Mouse (Mus musculus) hindbrain, embryonic 10.5 days (tissue): ENCODE measurements at regions not wholly inside any gene's neighbourhood (a gene's known extent, or its start where the extent isn't known, plus 50 kb on each side); places are given as distances from the start of the nearest gene placed in this dataset.

Source experiments
- DNase-seq: peaks from one replicate; pipeline ENCODE4 v3.0.0-alpha.2; 2017; ENCODE audit warnings: low spot score
- H3K27ac ChIP-seq: fragments of 300-500 bp; sonication (generic); 2 replicates; pipeline ENCODE4 v1.5.1; 2016; ENCODE audit warnings: mild to moderate bottlenecking, moderate library complexity
- H3K27me3 ChIP-seq: fragments of 300-500 bp; sonication (generic); 2 replicates; pipeline ENCODE4 v1.6.1; 2016; ENCODE audit warnings: mild to moderate bottlenecking; ENCODE audit not compliant: poor library complexity, insufficient read depth, severe bottlenecking
- H3K36me3 ChIP-seq: fragments of 300-500 bp; sonication (generic); 2 replicates; pipeline ENCODE4 v1.6.1; 2016; ENCODE audit warnings: mild to moderate bottlenecking, moderate library complexity
- H3K4me1 ChIP-seq: fragments of 300-500 bp; sonication (generic); replicated peaks from 2 replicates; pipeline ENCODE4 v1.6.1; 2016; ENCODE audit warnings: mild to moderate bottlenecking
- H3K4me3 ChIP-seq: fragments of 300-500 bp; sonication (generic); 2 replicates; pipeline ENCODE4 v1.5.1; 2016; ENCODE audit warnings: mild to moderate bottlenecking, moderate library complexity
- H3K9me3 ChIP-seq: fragments of 300-500 bp; sonication (generic); 2 replicates; pipeline ENCODE4 v1.6.1; 2016; ENCODE audit warnings: mild to moderate bottlenecking, moderate library complexity
- WGBS: fragments of 180-500 bp; shearing (Covaris S2); methylation state at CpG from one replicate; pipeline ENCODE4 v1.1.7; 2016; 5-methylcytosine and 5-hydroxymethylcytosine counted together

DNA sequence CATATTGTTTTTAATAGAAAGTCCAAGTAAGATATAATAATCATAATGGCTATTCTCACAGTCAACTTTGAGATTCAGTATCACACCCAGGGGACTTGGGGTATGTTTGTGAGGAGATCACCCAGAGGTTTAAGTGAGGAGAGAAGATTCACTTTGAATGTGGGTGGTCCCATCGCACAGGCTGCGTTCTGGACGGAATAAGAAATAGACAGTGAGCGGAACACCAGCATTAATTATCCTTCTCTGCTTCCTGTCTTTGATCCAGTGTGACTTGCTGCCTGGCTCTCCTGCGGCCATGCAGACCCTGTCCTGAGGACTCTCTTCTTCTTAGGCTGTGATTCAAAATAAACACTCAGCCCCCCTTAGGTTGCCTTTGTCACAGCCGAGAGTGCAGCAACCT is 60.6 kb upstream of the Kras start:
- Histone ChIP-seq H3K4me3 (no peak overlapping the region), H3K27ac (no peak overlapping the region), H3K27me3 (no peaks in the 10 kb centered on the region), H3K9me3 (no peaks in the 10 kb centered on the region), H3K36me3 (no peaks in the 10 kb centered on the region), H3K4me1 (peaks cover 5% of the 10 kb centered on the region)
- 48% methylated on average over 6 of the region's 6 CpGs for WGBS
- DNase-seq, result no peak

DNA sequence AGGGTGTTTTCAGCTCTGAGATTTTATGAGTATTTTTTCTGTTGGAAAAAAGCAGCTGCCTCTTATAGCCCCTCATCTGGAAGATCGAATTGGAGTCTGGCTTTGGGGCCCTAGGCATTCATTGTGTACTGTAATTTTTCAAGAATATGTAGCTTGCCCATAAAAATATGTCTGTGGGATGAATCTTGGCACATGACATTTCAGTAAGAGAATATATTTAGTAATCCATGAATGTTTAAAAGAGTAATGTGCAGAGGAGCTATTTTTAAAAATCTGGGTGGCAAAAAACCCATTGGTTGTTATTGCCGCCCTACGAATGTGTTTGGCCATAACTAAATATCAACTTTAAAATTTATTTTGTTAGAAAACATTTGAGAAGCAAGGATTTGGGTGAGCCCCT is 59.0 kb upstream of the Kras start:
- 91% methylated on average over 3 of the region's 3 CpGs for WGBS
- Histone ChIP-seq H3K36me3 (no peaks in the 10 kb centered on the region), H3K9me3 (no peaks in the 10 kb centered on the region), H3K4me1 (peaks cover 5% of the 10 kb centered on the region), H3K27me3 (no peaks in the 10 kb centered on the region), H3K27ac (no peak overlapping the region), H3K4me3 (no peak overlapping the region)
- DNase-seq, result no peak

DNA sequence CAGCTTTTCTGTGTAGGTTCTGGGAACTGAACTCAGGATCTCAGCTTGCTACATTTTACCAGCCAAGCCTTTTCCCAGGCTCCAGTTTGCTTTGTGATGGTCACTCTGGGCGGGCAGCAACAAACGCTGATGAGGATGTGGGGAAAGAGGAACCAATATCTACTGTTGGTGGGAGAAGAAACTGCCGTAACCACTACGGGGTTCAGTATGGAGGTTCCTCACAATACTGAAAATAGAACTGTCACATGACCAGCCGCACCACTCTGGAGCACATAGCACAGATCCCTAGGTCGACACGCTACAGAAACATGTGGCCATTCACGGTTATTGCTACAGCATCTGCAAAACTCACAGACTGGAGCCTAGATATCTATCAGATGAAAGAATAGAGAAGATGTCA is 57.2 kb upstream of the Kras start:
- Histone ChIP-seq H3K36me3 (no peaks in the 10 kb centered on the region), H3K4me3 (no peak overlapping the region), H3K27me3 (peaks cover 4% of the 10 kb centered on the region; the same call in 1 of the 2 replicates), H3K27ac (no peak overlapping the region), H3K9me3 (no peaks in the 10 kb centered on the region), H3K4me1 (peaks cover 19% of the 10 kb centered on the region)
- WGBS, result 92% methylated on average over 8 of the region's 8 CpGs
- DNase-seq, result no peak

DNA sequence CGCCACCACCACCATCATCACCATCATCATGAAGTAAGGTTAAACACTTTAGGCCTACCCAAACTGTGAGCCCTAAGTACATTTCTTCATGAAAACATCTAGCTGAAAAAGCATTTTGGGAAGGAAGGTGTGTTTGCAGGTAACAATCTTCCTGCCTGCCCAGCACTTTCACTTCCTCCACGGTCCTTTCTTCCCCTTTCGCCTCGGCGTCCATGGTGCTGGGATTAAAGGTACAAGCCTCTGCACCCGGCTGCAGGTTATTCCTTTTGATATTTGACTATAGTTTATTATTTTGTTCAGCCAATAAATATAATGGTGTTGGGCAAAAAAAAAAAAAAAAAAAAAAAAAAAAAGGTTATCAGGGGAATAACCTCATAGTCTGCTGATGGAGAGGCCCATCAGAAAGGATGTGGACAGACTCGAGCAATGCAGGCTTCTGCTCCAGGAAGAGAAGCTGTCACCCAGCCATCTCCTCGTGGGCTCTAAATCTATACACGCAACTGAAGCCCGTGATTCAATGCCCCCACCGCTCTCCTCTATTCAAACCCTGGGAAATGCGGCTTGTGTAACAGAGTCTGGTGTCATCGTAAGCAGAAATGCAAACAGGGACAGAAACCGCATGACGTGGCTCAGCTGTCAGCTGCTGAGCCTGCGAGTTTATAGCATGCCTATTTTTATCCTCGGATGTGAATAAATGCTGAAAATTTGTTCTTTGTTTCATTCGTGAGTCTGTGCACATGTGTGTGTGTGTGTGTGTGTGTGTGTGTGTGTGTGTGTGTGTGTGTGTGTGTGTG is 56.5 kb upstream of the Kras start:
- no peak overlapping the region for H3K27ac ChIP-seq
- 85% methylated on average over 18 of the region's 18 CpGs for WGBS
- peaks cover 19% of the 10 kb centered on the region for H3K4me1 ChIP-seq
- no peaks in the 10 kb centered on the region for H3K9me3 ChIP-seq
- peaks cover 4% of the 10 kb centered on the region; the same call in 1 of the 2 replicates for H3K27me3 ChIP-seq
- H3K36me3 ChIP-seq, result no peaks in the 10 kb centered on the region
- H3K4me3 ChIP-seq, result no peak overlapping the region
- no peak for DNase-seq

DNA sequence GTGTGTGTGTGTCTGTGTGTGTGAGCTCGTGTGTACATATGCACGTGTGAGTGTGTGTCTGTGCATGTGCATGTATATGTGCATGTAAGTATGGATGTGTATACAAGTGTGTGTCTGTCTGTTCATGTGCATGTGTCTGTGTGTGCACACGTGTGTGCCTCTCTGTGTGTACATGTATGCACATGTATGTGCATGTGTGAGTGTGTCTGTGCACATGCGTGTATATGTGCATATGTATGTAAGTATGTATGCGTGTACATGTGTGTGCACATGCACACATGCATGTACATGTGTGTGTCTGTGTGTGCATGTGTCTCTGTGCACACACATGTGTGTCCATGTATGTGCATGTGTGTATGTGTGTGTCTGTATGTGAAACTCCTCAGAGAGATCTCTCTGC is 55.6 kb upstream of the Kras start:
- Histone ChIP-seq H3K9me3 (no peaks in the 10 kb centered on the region), H3K27me3 (peaks cover 4% of the 10 kb centered on the region; the same call in 1 of the 2 replicates), H3K4me3 (no peak overlapping the region), H3K27ac (no peak overlapping the region), H3K36me3 (no peaks in the 10 kb centered on the region), H3K4me1 (peaks cover 17% of the 10 kb centered on the region)
- DNase-seq, result no peak
- 92% methylated on average over 5 of the region's 5 CpGs for WGBS

DNA sequence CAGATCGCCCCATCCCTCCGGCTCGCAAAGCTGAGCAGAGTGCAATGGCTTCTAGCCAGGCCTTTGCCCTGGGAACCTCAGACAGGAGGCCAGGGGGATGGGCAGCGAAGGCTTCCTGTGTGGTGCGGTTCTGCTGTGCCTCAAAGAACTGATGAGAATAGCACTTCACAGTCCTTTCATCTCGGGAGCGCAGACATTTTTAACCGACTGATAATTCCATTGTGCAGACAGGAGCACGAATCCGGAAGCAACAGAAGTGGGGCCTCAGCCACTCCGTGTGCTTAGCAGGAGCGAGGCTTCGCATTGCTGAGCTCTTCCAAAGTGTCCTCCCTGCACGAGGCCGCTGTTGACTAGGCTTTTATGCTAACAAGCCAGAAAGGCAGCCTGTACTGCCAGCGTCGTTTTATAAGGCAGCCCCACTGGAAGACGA is 53.6 kb upstream of the Kras start:
- H3K36me3 ChIP-seq, result no peaks in the 10 kb centered on the region
- peak; percentile 43 for DNase-seq
- peaks cover 4% of the 10 kb centered on the region; the same call in 1 of the 2 replicates for H3K27me3 ChIP-seq
- peak overlapping the region; percentile 26 for H3K4me3 ChIP-seq
- WGBS, result 23% methylated on average over 18 of the region's 18 CpGs
- H3K9me3 ChIP-seq, result no peaks in the 10 kb centered on the region
- H3K4me1 ChIP-seq, result peaks cover 17% of the 10 kb centered on the region
- peak overlapping the region; percentile 81 for H3K27ac ChIP-seq

DNA sequence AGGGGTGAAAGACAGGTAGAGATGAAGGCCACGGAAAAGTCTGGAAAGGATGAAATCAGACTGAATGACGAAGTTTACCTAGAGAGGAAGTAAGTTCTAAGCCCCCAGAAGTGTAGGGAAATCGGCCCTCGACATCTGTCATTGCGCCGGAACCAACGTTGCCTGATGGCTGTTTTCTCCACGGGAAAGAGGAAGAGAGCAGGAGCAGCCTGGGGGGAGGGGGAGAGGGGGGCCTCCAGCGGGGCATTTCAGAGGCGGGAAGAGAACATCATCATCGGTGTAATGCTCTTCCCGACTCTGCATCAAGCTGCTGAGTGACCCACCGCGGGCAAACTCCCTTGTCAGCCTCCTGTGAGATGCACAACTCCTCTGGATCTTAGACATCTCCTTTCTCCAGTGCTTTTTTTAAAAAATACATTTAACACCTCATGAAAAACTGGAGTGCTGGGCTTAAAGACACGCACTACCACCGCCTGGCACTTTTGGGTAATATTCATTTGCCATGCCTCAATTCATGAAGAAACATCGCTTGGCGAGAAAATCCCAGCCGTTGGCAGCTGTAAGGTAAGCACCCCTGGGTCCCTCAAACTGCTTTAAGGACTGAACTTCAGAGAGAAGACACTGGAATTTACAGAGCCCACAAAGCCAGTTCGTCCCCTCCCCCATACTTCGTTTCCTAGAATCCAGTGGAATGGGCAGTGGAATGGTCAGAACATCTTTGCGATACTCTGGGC is 53.0 kb upstream of the Kras start:
- Histone ChIP-seq H3K4me1 (peaks cover 17% of the 10 kb centered on the region), H3K36me3 (no peaks in the 10 kb centered on the region), H3K9me3 (no peaks in the 10 kb centered on the region), H3K4me3 (peak overlapping the region; percentile 26), H3K27ac (peak overlapping the region; percentile 81), H3K27me3 (peaks cover 4% of the 10 kb centered on the region; the same call in 1 of the 2 replicates)
- 68% methylated on average over 22 of the region's 22 CpGs for WGBS
- DNase-seq, result no peak

DNA sequence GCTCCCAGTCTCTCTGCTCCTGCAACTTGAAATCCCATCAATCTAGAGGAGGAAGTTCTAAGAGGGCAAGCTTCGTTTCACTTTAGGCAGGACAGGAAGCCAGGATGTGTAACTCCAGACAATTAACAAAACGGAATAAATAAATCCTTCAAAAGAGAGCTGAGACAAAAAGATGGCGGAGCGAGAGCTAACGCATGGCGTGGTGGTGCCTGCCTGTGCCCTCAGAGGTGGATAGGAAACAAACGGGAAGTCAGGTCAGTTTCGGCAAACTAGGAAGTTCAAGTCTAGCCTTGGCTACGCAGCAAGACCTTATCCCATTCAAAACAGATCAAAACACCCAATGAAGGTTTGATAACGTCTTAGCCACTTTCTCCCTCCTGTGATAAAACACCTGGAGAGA is 52.1 kb upstream of the Kras start:
- no peak overlapping the region for H3K4me3 ChIP-seq
- H3K27ac ChIP-seq, result no peak overlapping the region
- WGBS, result 94% methylated on average over 10 of the region's 10 CpGs
- peaks cover 4% of the 10 kb centered on the region; the same call in 1 of the 2 replicates for H3K27me3 ChIP-seq
- H3K4me1 ChIP-seq, result peaks cover 19% of the 10 kb centered on the region
- no peak for DNase-seq
- H3K9me3 ChIP-seq, result no peaks in the 10 kb centered on the region
- no peaks in the 10 kb centered on the region for H3K36me3 ChIP-seq

DNA sequence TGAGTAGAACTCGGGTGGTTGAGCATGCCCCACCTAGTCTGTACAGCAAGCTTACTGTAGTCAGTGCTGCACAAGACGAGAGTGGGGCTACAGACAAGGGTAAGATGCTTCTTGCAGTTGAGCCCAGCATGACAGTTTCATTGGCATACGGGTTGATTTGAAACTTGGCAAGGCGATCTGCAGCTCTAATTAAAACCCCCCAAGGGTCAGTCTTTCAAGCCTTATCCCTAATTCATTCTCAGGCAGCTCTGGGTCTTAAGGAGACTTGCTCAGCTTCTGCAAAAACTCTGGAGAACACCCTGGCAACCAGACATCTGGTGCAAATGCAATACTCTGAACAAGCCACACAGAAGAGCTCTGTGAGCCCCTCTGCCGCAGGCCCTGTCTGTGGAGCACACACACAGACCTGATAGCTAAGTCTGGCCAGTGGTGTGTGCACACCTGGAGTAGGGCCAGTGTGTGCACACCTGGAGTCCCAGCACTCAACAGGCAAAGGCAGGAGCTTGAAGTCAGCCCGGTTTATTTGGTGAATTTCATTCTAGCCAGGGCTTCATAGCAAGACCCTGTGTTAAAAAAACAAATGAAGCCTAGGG is 50.3 kb upstream of the Kras start:
- Histone ChIP-seq H3K4me3 (no peak overlapping the region), H3K27ac (no peak overlapping the region), H3K9me3 (no peaks in the 10 kb centered on the region), H3K36me3 (no peaks in the 10 kb centered on the region), H3K27me3 (peaks cover 4% of the 10 kb centered on the region; the same call in 1 of the 2 replicates), H3K4me1 (peaks cover 19% of the 10 kb centered on the region)
- DNase-seq, result no peak
- 64% methylated on average over 6 of the region's 6 CpGs for WGBS
